Mouse (Mus musculus) heart, postnatal 25 days (tissue): ENCODE measurements around the gene Ncan. TPM values are rescaled to one million over a fixed set of nuclear protein-coding genes. Genes with fewer than 3 reads are reported as not detected.
"Not testable (repeated sequence)": the region's sequence is repeated elsewhere in the genome, so short reads cannot be mapped to it uniquely, and the experiment has no call there.

Source experiments
- DNase-seq: peaks from one replicate; pipeline ENCODE4 v3.0.0; 2022; ENCODE audit warnings: low spot score
- intact Hi-C: fragments of 180-260 bp; cut with DNase I; formaldehyde crosslinking; loops from one replicate; pipeline ENCODE4 v1.15.1; 2025
- total RNA-seq, 2 experiments: library from RNA; stranded (reverse); gene quantifications; 2 replicates each; pipeline ENCODE4 v1.2.3; 2021

The Ncan gene
- total RNA-seq, 2 experiments from 2014 or later: 0.03 TPM; not detected in 1

- intact Hi-C loops: loop anchor here (5.0 kb wide), 1 partner anchor 78 kb away; no protein-coding TSS in a partner anchor
- no peak for DNase-seq
Measured at GRCm38 (mm10) chr8:70089296-70089960, 31.2 kb downstream of the Ncan start.

- intact Hi-C loops: loop anchor here (2.0 to 5.0 kb wide), 2 partner anchors 79 to 135 kb away; no protein-coding TSS in a partner anchor
Measured at GRCm38 (mm10) chr8:70087836-70088650, 32.6 kb downstream of the Ncan start.

GRCm38 (mm10) chr8:70087237-70087636 is 33.4 kb downstream of the Ncan start:
- DNase-seq: no peak
- intact Hi-C loops: loop anchor here (2.0 to 5.0 kb wide), 2 partner anchors 80 to 136 kb away; no protein-coding TSS in a partner anchor

More at GRCm38 (mm10) chr8:70087836-70088650, 32.6 kb downstream of the Ncan start:
- no peak for DNase-seq

GRCm38 (mm10) chr8:70086151-70086550 is 34.5 kb downstream of the Ncan start:
- DNase-seq: no peak
- intact Hi-C loops: loop anchor here (2.0 to 5.0 kb wide), 2 partner anchors 81 to 137 kb away; no protein-coding TSS in a partner anchor

GRCm38 (mm10) chr8:70084191-70085065 is 36.2 kb downstream of the Ncan start:
- DNase-seq: no peak
- intact Hi-C loops: loop anchor here (5.0 kb wide), 1 partner anchor 83 kb away; no protein-coding TSS in a partner anchor

- intact Hi-C loops: no loop called here
- DNase-seq: no peak
Measured at GRCm38 (mm10) chr8:70083285-70083684, 37.4 kb downstream of the Ncan start, which contains the start of gene Hapln4. Gene Hapln4 (plus strand): TSS chr8:70083457.

- intact Hi-C loops: no loop called here
- no peak for DNase-seq
Measured at GRCm38 (mm10) chr8:70081976-70082375, 38.7 kb downstream of the Ncan start.

GRCm38 (mm10) chr8:70073682-70074081 is 47.0 kb downstream of the Ncan start:
- intact Hi-C loops: no loop called here
- no peak for DNase-seq

- intact Hi-C loops: no loop called here
- no peak for DNase-seq
Measured at GRCm38 (mm10) chr8:70073120-70073519, 47.6 kb downstream of the Ncan start.

GRCm38 (mm10) chr8:70072441-70073069 is 48.1 kb downstream of the Ncan start, which contains the start of gene Tm6sf2:
Gene Tm6sf2 (plus strand): TSS chr8:70072924.
- DNase-seq: peak; percentile 10
- intact Hi-C loops: no loop called here

GRCm38 (mm10) chr8:70071836-70072440 is 48.7 kb downstream of the Ncan start:
- intact Hi-C loops: no loop called here
- no peak for DNase-seq

GRCm38 (mm10) chr8:70057721-70058120 is 63.0 kb downstream of the Ncan start:
- intact Hi-C loops: no loop called here
- DNase-seq: no peak

GRCm38 (mm10) chr8:70050434-70050833 is 70.2 kb downstream of the Ncan start:
- DNase-seq, intact Hi-C loops: not testable (repeated sequence)

GRCm38 (mm10) chr8:70049662-70050061 is 71.0 kb downstream of the Ncan start:
- intact Hi-C loops: no loop called here
- DNase-seq: no peak

GRCm38 (mm10) chr8:70043996-70044395 is 76.7 kb downstream of the Ncan start:
- intact Hi-C loops: loop anchor here (5.0 kb wide), 1 partner anchor 88 kb away; the partner anchor contains the start of gene Nr2c2ap
- no peak for DNase-seq
